Mouse (Mus musculus) liver, adult (tissue): Measurements from ENCODE around the gene Prkci.

Experiments used
- GATA4 ChIP-seq: IDR thresholded peaks from 2 replicates; pipeline ENCODE4 v1.6.1; 2014; ENCODE audit warnings: mild to moderate bottlenecking, low read length; ENCODE audit not compliant: insufficient replicate concordance

Prkci gene

DNA sequence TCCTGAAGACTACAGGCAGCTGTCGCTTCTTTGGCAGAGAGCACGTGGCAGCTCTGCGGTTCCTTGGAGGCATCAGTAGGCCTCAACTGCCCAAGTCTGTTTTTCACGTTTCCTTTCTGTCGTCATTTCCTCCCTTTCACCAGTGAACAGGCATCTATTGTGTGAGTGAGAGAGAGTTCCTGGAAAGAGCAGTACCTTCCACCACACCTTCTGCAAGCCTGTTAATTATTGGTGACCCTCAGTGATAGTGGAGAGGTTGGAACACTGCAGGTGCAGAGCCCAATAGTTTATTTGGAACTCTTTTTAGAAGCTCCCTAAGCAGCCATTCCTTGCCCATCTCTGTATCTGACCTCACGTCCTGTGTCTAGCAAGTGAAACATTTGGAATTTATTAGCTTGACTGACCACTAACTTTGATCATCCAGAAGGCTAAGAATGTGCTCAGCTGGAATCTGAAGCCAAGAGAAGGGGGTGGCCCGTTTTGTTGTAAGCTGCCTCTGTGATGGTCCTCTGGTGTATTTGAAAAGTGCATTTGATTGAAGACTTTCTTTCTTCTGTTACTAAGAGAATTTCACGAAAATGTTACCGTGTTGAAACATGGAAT, 21.1 kb downstream of the Prkci start:
- TF ChIP-seq GATA4: no peak

DNA sequence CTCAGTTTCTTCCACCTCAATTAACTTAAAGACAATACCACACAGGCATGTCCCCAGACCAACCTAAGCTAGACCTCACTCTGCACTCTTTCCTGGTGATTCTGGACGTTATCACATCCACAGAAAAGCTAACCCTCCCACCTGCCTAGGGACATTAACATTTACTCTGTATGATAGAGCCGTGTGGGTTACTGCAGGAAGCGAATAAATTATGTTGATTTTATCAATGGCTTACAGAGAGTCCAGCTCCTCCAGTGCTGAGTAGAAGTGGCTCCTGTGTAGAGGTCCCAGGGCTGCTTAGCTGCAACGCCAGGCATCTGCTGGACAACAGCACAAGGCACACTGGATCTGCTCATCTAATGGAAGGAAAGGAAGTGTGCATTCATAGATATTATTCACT, 22.1 kb downstream of the Prkci start:
- no peak for TF ChIP-seq GATA4

DNA sequence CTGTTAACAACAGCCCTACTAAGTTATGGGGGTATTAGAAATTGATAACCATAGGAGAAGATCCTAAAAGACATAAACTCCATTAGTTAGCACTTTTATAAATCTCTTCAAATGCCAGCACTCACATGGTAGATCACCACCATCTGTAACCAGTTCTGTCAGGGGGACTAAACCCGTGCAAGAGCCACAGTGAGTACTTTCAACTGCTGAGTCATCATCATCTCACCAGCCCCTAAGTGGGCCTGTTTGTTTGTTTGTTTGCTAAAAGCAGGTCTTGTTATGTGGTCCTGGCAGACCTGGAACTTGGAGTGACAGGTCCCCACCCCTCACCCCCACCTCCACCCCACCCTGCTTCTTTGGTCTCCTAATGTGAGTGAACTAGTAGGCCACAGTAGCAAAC, 23.7 kb downstream of the Prkci start:
- no peak for TF ChIP-seq GATA4

DNA sequence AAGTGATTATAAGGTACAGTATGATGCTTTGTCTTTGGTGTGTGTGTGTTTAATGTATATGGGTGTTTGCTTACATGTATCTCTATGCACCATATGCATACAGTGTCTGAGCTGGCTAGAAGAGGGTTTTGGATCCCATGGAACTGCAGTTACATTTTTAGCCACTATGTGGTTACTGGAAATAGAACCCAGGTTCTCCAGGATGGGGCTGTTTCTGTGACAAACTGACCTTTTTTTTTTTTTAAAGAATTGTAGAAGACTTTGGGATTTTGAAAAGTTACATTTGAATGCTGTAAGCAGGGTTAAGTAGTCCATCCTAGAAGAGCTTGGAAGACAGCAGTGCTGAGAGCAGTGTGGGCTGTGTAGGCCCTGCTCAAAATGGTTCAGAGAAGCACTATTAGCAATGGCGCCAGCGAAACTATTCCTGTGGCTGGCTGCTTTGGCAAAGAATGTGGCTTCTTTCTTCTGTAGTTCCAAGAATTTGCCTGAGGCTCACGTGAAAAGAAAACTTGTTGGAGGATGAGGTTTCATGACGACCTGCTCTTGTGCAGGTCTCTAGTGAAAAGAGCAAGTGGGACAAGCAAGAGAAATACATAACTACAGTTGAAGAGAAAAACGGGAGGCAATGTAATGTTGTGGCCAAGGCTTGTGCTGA, 24.4 kb downstream of the Prkci start:
- TF ChIP-seq GATA4: no peak

DNA sequence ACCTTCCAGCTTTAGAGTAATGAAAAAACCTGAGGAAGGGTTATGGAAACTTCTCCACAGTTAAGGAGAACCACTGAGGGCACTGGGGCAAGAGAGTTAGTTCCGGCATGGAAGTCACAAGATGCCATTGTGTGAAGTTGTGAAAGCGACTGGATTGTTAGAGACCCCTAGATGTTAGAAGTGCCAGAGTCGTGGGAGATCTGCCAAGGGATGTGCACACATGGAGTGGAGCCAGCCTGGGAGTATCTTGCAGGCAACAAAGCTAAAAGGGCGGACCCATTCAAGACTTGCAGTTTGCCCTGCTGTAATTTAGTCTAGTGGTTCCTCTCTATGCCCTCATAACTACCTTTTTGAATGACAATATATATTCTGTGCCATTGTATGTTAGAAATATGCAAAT, 25.1 kb downstream of the Prkci start:
- no peak for TF ChIP-seq GATA4

DNA sequence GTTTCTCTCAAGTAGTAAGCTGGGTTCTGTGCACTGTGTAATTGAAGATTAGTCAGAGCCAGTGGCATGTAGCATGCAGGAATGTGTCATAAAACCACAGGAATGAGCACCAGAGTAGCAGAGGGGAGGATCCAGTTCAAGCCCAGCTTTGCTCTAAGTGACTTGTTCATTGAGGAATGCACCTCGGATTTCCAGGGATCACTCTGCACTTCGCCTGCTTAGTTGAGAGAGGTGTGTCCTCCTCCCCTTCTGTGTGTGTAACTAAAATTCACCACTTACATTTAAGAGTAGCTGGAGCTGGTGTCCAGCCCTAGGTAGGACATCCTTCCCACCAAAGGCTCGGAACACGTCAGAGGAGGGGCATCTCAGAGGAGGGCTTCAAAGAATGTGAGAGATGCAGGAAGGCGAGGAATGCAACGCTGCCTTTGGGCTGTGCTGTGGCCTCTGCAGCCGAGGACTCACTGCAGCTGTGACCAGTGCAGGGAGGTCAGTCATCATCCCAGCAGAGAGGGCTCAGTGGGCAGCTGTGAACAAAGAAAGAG, 27.4 kb downstream of the Prkci start:
- no peak for TF ChIP-seq GATA4

DNA sequence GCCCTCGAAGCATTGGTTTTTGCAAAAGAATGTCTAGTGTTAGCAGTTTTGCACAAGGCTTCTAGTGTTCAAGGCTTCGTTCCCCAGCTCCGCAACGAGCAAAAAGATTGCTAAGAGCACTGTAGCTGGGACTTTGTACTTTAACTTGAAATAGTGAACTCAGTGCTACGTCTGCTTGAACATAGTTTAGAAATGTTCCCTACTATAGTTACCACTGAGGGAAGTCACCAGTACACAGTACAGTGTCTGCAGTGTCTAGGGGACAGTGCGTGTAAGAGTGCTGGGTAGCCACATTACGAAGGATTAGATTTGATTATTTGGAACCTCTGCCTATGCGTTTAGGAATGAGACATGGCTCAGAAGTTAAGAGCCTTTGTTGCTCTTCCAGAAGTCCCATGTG, 32.2 kb downstream of the Prkci start:
- TF ChIP-seq GATA4: no peak

DNA sequence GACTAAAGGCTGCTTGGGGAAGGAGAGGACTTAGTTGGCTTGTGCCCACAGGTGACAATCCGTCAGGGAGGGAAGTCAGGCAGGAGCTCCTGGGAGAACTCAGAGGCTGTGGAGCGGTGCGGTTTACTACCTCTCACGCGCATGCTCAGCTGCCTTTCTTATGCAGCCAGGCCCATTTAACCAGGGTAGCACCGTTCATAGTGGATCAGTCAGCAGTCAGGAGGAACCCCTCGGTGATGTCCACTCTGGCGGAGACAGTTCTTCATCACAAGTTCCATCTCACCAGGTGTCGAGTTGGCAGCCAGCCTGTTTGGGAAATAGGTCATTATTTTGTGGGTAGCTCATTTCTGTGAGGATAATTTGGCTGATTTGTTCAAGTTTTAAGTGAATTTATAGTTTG, 36.1 kb downstream of the Prkci start:
- no peak for TF ChIP-seq GATA4

DNA sequence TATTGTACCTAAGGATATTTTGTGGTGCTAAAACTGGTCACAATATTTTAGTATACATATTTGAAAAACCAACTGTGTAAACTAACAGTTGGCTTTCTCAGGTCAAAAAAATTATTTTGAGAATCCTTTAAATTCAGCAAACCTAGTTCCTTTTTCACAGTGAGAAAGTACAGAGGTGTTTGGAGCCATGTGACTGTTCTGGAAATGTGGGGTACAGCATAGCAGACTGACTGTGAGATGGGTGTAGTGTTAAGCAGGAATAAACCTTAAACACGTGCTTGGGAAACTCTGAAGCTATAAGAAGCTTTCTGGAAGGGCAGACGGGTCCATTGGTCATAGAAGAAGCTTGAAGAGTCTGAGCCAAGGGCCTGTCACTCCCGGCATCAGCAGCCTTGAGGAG, 38.1 kb downstream of the Prkci start:
- no peak for TF ChIP-seq GATA4

DNA sequence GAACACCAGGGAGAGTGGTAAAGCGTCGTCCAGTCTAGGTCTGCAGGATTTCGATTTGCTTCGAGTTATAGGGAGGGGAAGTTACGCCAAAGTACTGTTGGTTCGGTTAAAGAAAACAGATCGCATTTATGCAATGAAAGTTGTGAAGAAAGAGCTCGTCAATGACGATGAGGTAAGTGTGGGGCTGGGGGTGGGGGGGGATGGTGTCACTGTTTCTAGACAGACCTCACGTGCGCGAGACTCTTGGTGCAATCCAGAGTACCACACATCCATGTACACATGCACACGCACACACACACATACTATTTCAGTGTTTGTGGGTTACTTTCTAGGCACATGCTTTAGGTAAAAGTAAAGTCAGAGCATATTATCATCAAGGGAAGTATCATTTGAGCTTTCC, 42.3 kb downstream of the Prkci start:
- no peak for TF ChIP-seq GATA4

DNA sequence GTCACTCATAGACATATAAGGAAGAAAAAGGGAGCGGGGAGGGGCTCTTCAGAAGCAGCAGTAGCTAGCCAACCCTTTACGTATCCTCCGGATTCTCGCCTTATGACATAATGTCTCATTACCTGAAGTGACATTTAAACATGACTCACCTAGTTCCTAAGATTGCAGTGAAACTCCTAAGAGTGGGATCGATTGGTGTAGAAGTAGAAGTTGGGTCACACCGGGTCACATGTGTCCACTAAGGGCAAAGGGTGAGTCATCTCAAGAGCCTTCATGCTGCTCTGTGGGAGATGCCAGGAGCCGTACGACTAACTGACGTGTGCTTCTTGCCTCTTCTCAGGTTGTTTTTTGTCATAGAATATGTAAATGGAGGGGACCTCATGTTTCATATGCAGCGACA, 43.1 kb downstream of the Prkci start:
- no peak for TF ChIP-seq GATA4

DNA sequence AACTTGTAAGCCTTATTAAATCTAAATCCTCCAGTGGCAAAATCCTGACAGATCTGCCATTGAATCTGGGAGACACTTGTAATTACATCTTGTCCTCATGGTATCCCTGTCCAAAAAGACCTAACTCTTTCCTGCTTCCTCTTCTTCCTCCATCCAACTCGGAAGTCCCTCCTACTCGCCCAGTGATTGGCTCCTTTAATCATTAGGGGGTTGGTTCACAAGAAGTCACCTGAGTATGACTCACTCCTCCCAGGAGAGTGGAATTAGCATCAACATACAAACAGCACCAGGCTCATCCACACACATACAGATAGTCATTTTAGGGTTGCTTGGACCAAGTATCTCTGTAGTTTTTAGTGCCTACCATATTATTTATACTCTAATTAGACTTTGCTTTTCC, 47.4 kb downstream of the Prkci start:
- TF ChIP-seq GATA4: no peak

DNA sequence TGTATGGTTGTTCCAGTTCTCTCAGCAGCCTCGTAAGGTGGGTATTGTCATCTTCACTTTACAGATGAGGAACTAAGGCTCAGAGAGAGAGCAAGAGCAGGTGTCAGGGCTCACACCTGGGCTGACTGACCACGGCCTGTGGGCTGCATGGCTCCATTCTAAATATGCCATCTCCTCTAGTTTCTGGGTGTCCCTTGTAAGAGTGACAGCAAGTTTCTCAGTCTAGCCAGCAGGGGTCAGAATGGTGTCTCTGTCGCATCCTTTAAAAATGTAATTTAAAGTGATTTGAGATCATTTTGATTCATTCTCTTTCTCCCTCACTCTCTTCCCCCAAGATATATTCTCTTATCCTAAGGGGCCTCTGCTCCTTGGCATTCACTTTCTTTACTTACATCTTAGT, 51.7 kb downstream of the Prkci start:
- TF ChIP-seq GATA4: no peak

DNA sequence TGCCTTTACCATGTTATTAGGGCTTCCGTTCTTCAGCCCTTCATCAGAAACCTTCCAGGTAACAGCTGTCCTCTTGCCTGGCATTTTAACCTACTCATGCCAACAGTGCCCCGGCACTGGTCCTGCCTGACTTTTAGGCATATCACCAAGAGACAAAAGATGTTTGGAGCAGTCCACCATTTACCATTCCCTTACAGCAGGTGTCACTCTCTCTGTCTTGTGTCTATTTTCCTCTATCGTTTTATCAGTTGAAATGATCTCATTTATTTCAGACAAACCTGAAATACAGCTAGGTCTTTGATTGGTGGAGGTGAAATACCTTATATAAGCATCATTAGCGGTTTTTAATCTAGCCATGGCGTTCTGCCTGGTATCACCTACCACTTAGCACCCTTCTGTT, 53.5 kb downstream of the Prkci start:
- no peak for TF ChIP-seq GATA4

DNA sequence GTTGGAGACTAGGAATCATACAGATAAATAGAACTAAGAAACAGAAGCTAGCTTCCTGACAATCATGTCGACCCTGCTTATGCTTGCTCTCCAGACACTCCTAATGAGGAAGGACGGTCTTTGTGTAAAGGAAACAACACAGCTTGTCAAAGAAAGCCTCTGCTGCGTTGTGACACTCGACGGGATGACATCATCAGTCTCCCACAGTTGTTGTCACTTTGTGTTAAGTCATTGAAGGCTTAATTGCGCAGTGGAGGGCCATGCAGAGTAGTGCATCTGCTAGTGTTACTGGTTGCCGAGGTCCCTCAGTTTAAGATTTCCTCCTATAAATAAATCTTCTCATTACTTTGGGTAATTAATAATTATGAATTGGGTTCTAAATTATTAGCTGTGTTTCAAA, 54.8 kb downstream of the Prkci start:
- TF ChIP-seq GATA4: no peak

DNA sequence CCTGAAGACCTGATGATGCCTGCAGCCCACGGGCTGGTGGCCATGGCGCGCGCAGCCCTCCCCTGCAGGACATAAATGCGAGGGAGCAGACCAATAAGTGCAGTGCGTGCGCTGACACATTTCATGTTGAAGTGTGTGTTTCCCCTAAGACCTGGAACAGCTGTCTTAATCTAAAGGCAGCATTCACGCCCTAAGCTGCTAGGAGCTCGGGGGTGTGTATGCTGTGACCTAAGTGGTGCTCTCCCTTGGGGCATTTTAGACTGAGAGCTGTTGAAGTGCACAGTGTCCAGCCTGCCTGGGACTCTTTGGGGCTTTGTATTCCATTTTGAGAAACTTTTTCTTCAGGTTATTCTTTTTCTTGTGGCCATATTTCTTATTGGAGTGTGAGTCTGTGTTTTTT, 56.2 kb downstream of the Prkci start:
- no peak for TF ChIP-seq GATA4

DNA sequence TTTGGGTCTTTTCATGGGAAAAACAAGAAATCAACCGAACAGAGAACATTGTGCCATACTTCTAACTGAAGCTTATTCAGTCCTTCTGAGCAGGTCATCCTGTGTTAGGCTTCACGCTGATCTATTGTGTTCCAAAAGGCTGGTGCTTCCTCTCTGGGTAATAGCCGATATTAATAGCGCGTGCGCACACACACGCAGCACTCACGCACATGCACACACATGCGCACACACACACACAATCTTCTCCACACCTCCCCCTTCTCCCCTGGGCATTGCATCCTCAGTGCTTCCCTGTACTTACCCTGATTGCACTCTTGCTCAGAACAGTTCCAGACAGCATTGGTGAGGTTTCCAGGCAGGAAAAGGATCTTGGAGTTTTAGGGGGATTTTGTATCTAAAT, 57.6 kb downstream of the Prkci start:
- no peak for TF ChIP-seq GATA4
